Mouse (Mus musculus): ENCODE data around the gene Gm30083.

The Gm30083 gene

DNA sequence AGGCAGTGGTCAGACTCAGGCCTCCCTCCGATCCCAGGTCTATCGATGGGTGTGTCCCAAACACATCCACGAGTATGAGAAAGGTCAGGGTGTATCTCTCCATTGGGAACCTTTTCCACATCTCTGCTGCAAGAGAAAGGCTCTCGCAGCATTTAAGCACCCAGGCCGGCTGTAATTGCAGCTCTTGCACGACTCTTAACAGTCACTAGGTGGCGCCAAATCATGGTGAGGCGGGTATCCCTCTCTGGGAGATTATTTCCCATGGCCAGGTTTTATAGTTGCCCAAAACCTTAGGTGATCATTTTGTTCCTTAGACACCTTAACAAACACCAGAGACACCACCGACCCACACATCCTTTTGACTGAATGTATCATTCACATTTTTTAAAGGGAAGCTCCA is 55.6 kb downstream of the Gm30083 start:
- peak; percentile 9 for DNase-seq (ENCODE audit: low read depth)

- no peak for DNase-seq (ENCODE audit: low read depth)
These were observed 56.1 kb downstream of the Gm30083 start for GRCm38 (mm10) chr14:33958841-33959240.

DNA sequence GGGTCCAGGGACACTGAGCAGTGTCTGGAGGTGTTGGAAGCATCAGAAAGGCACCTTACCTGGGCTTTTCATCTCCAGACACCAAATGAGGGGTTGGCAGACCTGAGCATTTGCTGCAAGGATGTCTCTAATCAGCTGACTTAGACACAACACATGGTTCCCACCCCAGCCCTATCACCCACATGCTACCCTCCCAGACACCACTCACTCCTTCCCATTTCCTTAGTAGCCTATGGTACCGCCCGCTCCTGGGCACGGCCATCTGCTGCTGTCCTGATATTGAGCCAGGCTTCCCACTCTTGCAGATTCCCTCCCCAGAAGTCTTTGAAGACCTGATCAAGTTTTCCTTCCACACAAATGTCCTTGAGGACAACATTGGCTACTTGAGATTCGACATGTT is 56.8 kb downstream of the Gm30083 start:
- no peak for DNase-seq (ENCODE audit: low read depth)

DNA sequence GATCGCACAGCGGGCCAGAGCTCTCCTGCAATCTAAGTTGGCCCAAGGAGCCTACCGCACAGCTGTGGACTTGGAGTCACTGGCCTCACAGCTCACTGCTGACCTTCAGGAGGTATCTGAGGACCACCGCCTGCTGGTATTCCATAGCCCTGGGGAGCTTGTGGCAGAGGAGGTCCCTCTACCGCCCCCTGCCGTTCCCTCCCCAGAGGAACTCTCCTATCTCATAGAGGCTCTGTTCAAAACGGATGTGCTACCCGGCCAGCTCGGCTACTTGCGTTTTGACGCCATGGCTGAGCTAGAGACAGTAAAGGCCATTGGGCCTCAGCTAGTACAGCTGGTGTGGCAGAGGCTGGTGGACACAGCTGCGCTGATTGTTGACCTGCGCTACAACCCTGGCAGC is 58.9 kb downstream of the Gm30083 start:
- DNase-seq (ENCODE audit: low read depth), result no peak

GRCm38 (mm10) chr14:33953761-33954160 is 61.2 kb downstream of the Gm30083 start, which contains the start of gene Rbp3:
Gene Rbp3, plus strand, starts transcription at chr14:33954003.
- DNase-seq (ENCODE audit: low read depth), result no peak

DNA sequence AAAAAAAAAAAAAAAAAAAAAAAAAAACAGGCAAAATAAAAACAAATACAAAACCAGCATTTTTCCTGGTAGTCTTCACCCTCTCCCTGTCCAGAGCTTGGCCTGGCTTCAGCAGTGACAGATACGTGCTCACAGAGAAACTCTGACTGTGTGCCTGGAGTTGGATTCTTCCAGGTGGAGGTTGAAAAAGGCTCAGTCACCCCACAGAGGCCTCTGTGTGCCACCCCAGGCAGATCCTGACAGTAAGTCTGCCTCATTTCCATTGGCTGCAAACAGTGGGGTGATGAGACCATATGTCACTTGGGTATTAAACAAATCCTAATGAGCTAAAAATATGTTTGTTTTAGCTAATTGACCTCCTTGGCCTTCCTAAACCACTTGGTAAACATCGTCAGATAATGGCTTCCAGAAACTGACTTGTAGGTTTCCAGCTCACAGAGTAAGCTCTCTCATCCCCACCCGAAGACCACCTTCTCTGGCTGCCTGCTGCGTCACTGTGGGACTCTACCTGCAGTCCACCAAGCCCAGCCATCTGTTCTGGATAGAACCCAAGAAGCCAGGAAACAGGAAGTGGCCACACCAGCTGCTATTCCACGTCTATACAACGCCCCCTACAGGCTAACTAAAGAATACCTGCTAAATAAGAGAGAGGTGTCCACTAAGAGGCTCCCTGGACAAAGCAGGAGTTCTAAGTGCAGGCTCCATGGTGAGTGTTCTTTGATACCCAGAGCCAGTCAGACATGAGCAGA is 62.6 kb downstream of the Gm30083 start:
- no peak for DNase-seq (ENCODE audit: low read depth)

- DNase-seq (ENCODE audit: low read depth), result no peak
These were observed 68.9 kb downstream of the Gm30083 start for GRCm38 (mm10) chr14:33946125-33946524.

DNA sequence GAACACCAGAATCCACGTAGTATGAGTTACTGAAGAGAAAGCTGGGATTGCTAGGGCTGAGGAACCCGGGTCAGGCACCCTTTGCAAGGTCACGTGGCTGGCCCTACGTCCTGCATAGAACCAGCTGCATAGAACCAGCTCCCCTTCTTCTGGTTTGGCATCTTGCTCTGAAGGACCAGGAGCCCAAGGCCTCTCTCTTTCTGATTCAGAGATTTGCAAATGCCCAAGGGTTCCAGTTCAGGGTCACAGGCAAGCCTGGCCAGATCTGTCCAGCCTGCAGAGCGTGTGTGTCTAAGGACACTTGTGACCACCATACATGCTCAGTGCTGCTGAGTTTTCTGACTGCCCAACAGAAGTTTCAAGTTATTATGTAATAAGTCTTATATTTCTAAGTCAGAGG is 72.8 kb downstream of the Gm30083 start:
- no peak for DNase-seq (ENCODE audit: low read depth)

- DNase-seq (ENCODE audit: low read depth), result no peak
These were observed 74.2 kb downstream of the Gm30083 start, which contains the start of gene Gdf2 for GRCm38 (mm10) chr14:33940739-33941138. Gene Gdf2, plus strand, starts transcription at chr14:33941039.

DNA sequence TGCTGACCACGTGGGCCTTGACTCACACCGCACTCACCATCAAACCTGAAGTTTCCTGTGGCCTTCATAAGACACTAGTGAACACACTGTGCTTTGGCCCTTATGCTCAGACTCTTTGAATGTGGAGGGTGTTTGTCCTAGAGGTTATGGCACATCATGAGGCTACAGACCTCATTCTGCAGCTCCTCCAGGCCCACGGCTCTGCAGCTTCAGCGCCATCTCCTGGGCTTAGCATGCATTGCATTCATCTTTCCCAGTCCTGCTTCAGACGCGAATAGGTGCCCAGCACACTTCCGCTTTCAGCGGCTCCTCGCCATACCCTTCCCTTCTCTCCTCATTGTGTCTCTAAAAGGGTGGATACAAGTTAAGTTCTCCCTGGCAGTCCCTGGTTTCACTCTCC is 75.9 kb downstream of the Gm30083 start:
- peak; percentile 4 for DNase-seq (ENCODE audit: low read depth)
